Mouse (Mus musculus): ENCODE data around the gene Pde4d. TPM values are rescaled to one million over a fixed set of nuclear protein-coding genes. Genes with fewer than 3 reads are reported as not detected.
A peak's percentile ranks its signal among the peaks of the same experiment; 100 is the strongest.

The Pde4d gene
- polyA plus RNA-seq, 1 experiment from 2014 or later = 14.9 TPM

- Histone ChIP-seq H3K36me3 (ENCODE audit: control insufficient read depth, insufficient read depth, low read length) (no peaks in the 10 kb centered on the region), H3K4me2 (ENCODE audit: low read depth, low read length) (no peak overlapping the region), H3K27ac (ENCODE audit: low read length) (no peak overlapping the region), H3K27me3 (ENCODE audit: control insufficient read depth, insufficient read depth, low read depth, low read length) (no peaks in the 10 kb centered on the region), H3K4me3 (ENCODE audit: low read length) (no peak overlapping the region), H3K4me1 (replicated peaks; ENCODE audit: control insufficient read depth, insufficient read depth, low read length) (no peaks in the 10 kb centered on the region), H3K9ac (ENCODE audit: low read length) (no peak overlapping the region), H3K9me3 (ENCODE audit: control insufficient read depth, low read length) (no peaks in the 10 kb centered on the region)
- no peak for ATAC-seq (ENCODE audit: low read depth)
- 58% methylated on average over 1 of the region's 1 CpGs for WGBS
These were observed 186.8 kb downstream of the Pde4d start for GRCm38 (mm10) chr13:108636526-108636925.

GRCm38 (mm10) chr13:108642259-108642658 is 192.5 kb downstream of the Pde4d start:
- Histone ChIP-seq H3K9ac (ENCODE audit: low read length) (no peak overlapping the region), H3K4me2 (ENCODE audit: low read depth, low read length) (no peak overlapping the region), H3K4me3 (ENCODE audit: low read length) (no peak overlapping the region), H3K27me3 (ENCODE audit: control insufficient read depth, insufficient read depth, low read depth, low read length) (no peaks in the 10 kb centered on the region), H3K36me3 (ENCODE audit: control insufficient read depth, insufficient read depth, low read length) (no peaks in the 10 kb centered on the region), H3K9me3 (ENCODE audit: control insufficient read depth, low read length) (no peaks in the 10 kb centered on the region), H3K4me1 (replicated peaks; ENCODE audit: control insufficient read depth, insufficient read depth, low read length) (no peaks in the 10 kb centered on the region), H3K27ac (ENCODE audit: low read length) (no peak overlapping the region)
- ATAC-seq (ENCODE audit: low read depth) = no peak
- WGBS = 55% methylated on average over 5 of the region's 5 CpGs

GRCm38 (mm10) chr13:108646801-108647200 is 197.1 kb downstream of the Pde4d start:
- no peaks in the 10 kb centered on the region for H3K9me3 ChIP-seq (ENCODE audit: control insufficient read depth, low read length)
- H3K4me2 ChIP-seq (ENCODE audit: low read depth, low read length) = no peak overlapping the region
- 77% methylated on average over 6 of the region's 6 CpGs for WGBS
- no peak overlapping the region for H3K4me3 ChIP-seq (ENCODE audit: low read length)
- no peak for ATAC-seq (ENCODE audit: low read depth)
- no peak overlapping the region for H3K9ac ChIP-seq (ENCODE audit: low read length)
- no peaks in the 10 kb centered on the region for H3K36me3 ChIP-seq (ENCODE audit: control insufficient read depth, insufficient read depth, low read length)
- H3K27me3 ChIP-seq (ENCODE audit: control insufficient read depth, insufficient read depth, low read depth, low read length) = no peaks in the 10 kb centered on the region
- H3K4me1 ChIP-seq (replicated peaks; ENCODE audit: control insufficient read depth, insufficient read depth, low read length) = no peaks in the 10 kb centered on the region
- no peak overlapping the region for H3K27ac ChIP-seq (ENCODE audit: low read length)

- Histone ChIP-seq H3K27ac (ENCODE audit: low read length) (no peak overlapping the region), H3K4me1 (replicated peaks; ENCODE audit: control insufficient read depth, insufficient read depth, low read length) (no peaks in the 10 kb centered on the region), H3K9ac (ENCODE audit: low read length) (no peak overlapping the region), H3K4me2 (ENCODE audit: low read depth, low read length) (no peak overlapping the region), H3K4me3 (ENCODE audit: low read length) (no peak overlapping the region), H3K36me3 (ENCODE audit: control insufficient read depth, insufficient read depth, low read length) (no peaks in the 10 kb centered on the region), H3K27me3 (ENCODE audit: control insufficient read depth, insufficient read depth, low read depth, low read length) (no peaks in the 10 kb centered on the region), H3K9me3 (ENCODE audit: control insufficient read depth, low read length) (no peaks in the 10 kb centered on the region)
- 54% methylated on average over 11 of the region's 11 CpGs for WGBS
- ATAC-seq (ENCODE audit: low read depth) = no peak
These were observed 197.5 kb downstream of the Pde4d start for GRCm38 (mm10) chr13:108647239-108647638.

GRCm38 (mm10) chr13:108654026-108654723 is 204.4 kb downstream of the Pde4d start:
- no peaks in the 10 kb centered on the region for H3K27me3 ChIP-seq (ENCODE audit: control insufficient read depth, insufficient read depth, low read depth, low read length)
- ATAC-seq (ENCODE audit: low read depth) = peak; percentile 71
- H3K4me3 ChIP-seq (ENCODE audit: low read length) = no peak overlapping the region
- H3K36me3 ChIP-seq (ENCODE audit: control insufficient read depth, insufficient read depth, low read length) = no peaks in the 10 kb centered on the region
- 50% methylated on average over 10 of the region's 10 CpGs for WGBS
- H3K9ac ChIP-seq (ENCODE audit: low read length) = no peak overlapping the region
- H3K4me1 ChIP-seq (replicated peaks; ENCODE audit: control insufficient read depth, insufficient read depth, low read length) = no peaks in the 10 kb centered on the region
- H3K4me2 ChIP-seq (ENCODE audit: low read depth, low read length) = peak overlapping the region; percentile 34
- H3K9me3 ChIP-seq (ENCODE audit: control insufficient read depth, low read length) = no peaks in the 10 kb centered on the region
- H3K27ac ChIP-seq (ENCODE audit: low read length) = peak overlapping the region; percentile 42

- H3K4me1 ChIP-seq (replicated peaks; ENCODE audit: control insufficient read depth, insufficient read depth, low read length) = no peaks in the 10 kb centered on the region
- ATAC-seq (ENCODE audit: low read depth) = no peak
- no peaks in the 10 kb centered on the region for H3K27me3 ChIP-seq (ENCODE audit: control insufficient read depth, insufficient read depth, low read depth, low read length)
- H3K4me3 ChIP-seq (ENCODE audit: low read length) = no peak overlapping the region
- H3K4me2 ChIP-seq (ENCODE audit: low read depth, low read length) = no peak overlapping the region
- no peaks in the 10 kb centered on the region for H3K36me3 ChIP-seq (ENCODE audit: control insufficient read depth, insufficient read depth, low read length)
- H3K9ac ChIP-seq (ENCODE audit: low read length) = no peak overlapping the region
- no peaks in the 10 kb centered on the region for H3K9me3 ChIP-seq (ENCODE audit: control insufficient read depth, low read length)
- H3K27ac ChIP-seq (ENCODE audit: low read length) = no peak overlapping the region
These were observed 216.8 kb downstream of the Pde4d start for GRCm38 (mm10) chr13:108666579-108666978.

- Histone ChIP-seq H3K4me3 (ENCODE audit: low read length) (no peak overlapping the region), H3K9me3 (ENCODE audit: control insufficient read depth, low read length) (no peaks in the 10 kb centered on the region), H3K27me3 (ENCODE audit: control insufficient read depth, insufficient read depth, low read depth, low read length) (no peaks in the 10 kb centered on the region), H3K9ac (ENCODE audit: low read length) (no peak overlapping the region), H3K4me2 (ENCODE audit: low read depth, low read length) (no peak overlapping the region), H3K36me3 (ENCODE audit: control insufficient read depth, insufficient read depth, low read length) (no peaks in the 10 kb centered on the region), H3K4me1 (replicated peaks; ENCODE audit: control insufficient read depth, insufficient read depth, low read length) (no peaks in the 10 kb centered on the region), H3K27ac (ENCODE audit: low read length) (no peak overlapping the region)
- ATAC-seq (ENCODE audit: low read depth) = no peak
- WGBS = 83% methylated on average over 1 of the region's 1 CpGs
These were observed 217.3 kb downstream of the Pde4d start for GRCm38 (mm10) chr13:108667077-108667476.

- H3K9ac ChIP-seq (ENCODE audit: low read length) = no peak overlapping the region
- no peak overlapping the region for H3K27ac ChIP-seq (ENCODE audit: low read length)
- H3K9me3 ChIP-seq (ENCODE audit: control insufficient read depth, low read length) = no peaks in the 10 kb centered on the region
- H3K36me3 ChIP-seq (ENCODE audit: control insufficient read depth, insufficient read depth, low read length) = no peaks in the 10 kb centered on the region
- ATAC-seq (ENCODE audit: low read depth) = no peak
- no peak overlapping the region for H3K4me2 ChIP-seq (ENCODE audit: low read depth, low read length)
- no peaks in the 10 kb centered on the region for H3K4me1 ChIP-seq (replicated peaks; ENCODE audit: control insufficient read depth, insufficient read depth, low read length)
- H3K4me3 ChIP-seq (ENCODE audit: low read length) = no peak overlapping the region
- no peaks in the 10 kb centered on the region for H3K27me3 ChIP-seq (ENCODE audit: control insufficient read depth, insufficient read depth, low read depth, low read length)
These were observed 227.3 kb downstream of the Pde4d start for GRCm38 (mm10) chr13:108677056-108677455.

- Histone ChIP-seq H3K27me3 (ENCODE audit: control insufficient read depth, insufficient read depth, low read depth, low read length) (no peaks in the 10 kb centered on the region), H3K4me3 (ENCODE audit: low read length) (no peak overlapping the region), H3K27ac (ENCODE audit: low read length) (no peak overlapping the region), H3K36me3 (ENCODE audit: control insufficient read depth, insufficient read depth, low read length) (no peaks in the 10 kb centered on the region), H3K9me3 (ENCODE audit: control insufficient read depth, low read length) (no peaks in the 10 kb centered on the region), H3K4me1 (replicated peaks; ENCODE audit: control insufficient read depth, insufficient read depth, low read length) (no peaks in the 10 kb centered on the region), H3K4me2 (ENCODE audit: low read depth, low read length) (no peak overlapping the region), H3K9ac (ENCODE audit: low read length) (no peak overlapping the region)
- no peak for ATAC-seq (ENCODE audit: low read depth)
- WGBS = 88% methylated on average over 4 of the region's 4 CpGs
These were observed 233.3 kb downstream of the Pde4d start for GRCm38 (mm10) chr13:108683018-108683417.

GRCm38 (mm10) chr13:108685817-108686216 is 236.1 kb downstream of the Pde4d start:
- no peak overlapping the region for H3K4me3 ChIP-seq (ENCODE audit: low read length)
- no peaks in the 10 kb centered on the region for H3K27me3 ChIP-seq (ENCODE audit: control insufficient read depth, insufficient read depth, low read depth, low read length)
- no peak overlapping the region for H3K4me2 ChIP-seq (ENCODE audit: low read depth, low read length)
- H3K4me1 ChIP-seq (replicated peaks; ENCODE audit: control insufficient read depth, insufficient read depth, low read length) = no peaks in the 10 kb centered on the region
- no peak overlapping the region for H3K27ac ChIP-seq (ENCODE audit: low read length)
- no peaks in the 10 kb centered on the region for H3K9me3 ChIP-seq (ENCODE audit: control insufficient read depth, low read length)
- H3K36me3 ChIP-seq (ENCODE audit: control insufficient read depth, insufficient read depth, low read length) = no peaks in the 10 kb centered on the region
- no peak overlapping the region for H3K9ac ChIP-seq (ENCODE audit: low read length)
- 73% methylated on average over 7 of the region's 7 CpGs for WGBS
- ATAC-seq (ENCODE audit: low read depth) = no peak
